Mouse (Mus musculus): ENCODE data around the gene Rps5.

DNA sequence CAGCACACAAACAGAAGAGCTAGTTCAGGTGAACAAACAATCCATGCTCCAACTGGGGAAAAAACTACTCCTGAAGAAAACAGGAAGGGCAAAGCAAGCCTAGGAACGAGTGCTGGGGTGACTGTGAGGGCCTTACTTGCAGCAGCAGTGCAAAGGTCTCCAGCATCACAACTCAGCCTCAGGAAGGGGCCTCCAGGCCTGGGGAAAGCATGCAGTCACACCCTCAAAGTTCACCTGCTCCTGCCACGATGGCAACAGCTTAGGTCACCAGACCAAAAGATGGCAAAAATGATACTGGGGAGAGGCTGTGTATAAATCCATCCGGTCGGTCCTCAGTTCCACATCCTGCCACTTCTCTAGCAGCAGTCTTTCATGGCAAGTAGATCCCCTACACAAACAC is 36.9 kb downstream of the Rps5 start:
- TF ChIP-seq CTCF (IDR thresholded peaks at IDR 0.05; ENCODE audit: low read depth) (no peak), EP300 (IDR thresholded peaks at IDR 0.05; ENCODE audit: low read depth) (no peak)

All from liver, embryonic 14.5 days (tissue).